Mouse (Mus musculus) lung, postnatal 0 days (tissue): ENCODE measurements around the gene Rbms2.

Experiments
- CTCF ChIP-seq: IDR thresholded peaks from 2 replicates; pipeline ENCODE4 v1.5.1; 2016; ENCODE audit warnings: antibody characterized with exemption, mild to moderate bottlenecking
- EP300 ChIP-seq: IDR thresholded peaks from 2 replicates; pipeline ENCODE4 v1.6.1; 2016; ENCODE audit warnings: antibody characterized with exemption, mild to moderate bottlenecking, control low read depth

DNA sequence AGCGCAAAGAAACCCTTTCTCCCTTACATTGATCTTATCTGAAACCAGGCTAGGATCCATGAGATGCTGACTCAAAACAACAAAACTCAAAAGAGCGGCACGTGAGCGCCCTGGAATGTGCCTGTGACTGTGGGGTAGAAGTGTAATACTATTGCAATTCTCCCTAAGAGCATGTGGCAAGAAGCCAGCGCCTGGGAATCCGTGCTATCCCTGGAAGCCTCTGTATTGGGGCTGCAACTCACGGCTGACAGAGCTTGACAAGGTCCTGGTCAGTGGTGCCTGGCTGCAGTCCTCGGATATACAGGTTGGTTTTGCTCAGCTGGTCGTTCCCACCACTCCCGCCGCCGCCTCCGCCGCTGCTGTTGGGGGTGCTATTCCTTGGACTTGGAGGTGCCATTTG, 29.2 kb downstream of the Rbms2 start:
- TF ChIP-seq CTCF (no peak), EP300 (no peak; the same call in 1 of the 2 replicates)
